Mouse (Mus musculus) lung, embryonic 16.5 days (tissue): ENCODE results near the gene Rbm20. TPM values are rescaled to one million over a fixed set of nuclear protein-coding genes. Genes with fewer than 3 reads are reported as not detected.
A peak's percentile ranks its signal among the peaks of the same experiment; 100 is the strongest.

Experiments
- ATAC-seq: fragments of 200-750 bp; cut with Nextera tagmentation; 2 replicates; pipeline ENCODE4 v1.8.0; 2017; ENCODE audit warnings: low read depth, mild to moderate bottlenecking, moderate library complexity
- H3K27ac ChIP-seq: fragments of 300-500 bp; sonication (generic); 2 replicates; pipeline ENCODE4 v1.5.1; 2014; ENCODE audit warnings: mild to moderate bottlenecking, control low read depth, low read length
- H3K27me3 ChIP-seq: fragments of 300-500 bp; sonication (generic); 2 replicates; pipeline ENCODE4 v1.6.1; 2014; ENCODE audit warnings: low read depth, low read length, mixed read lengths; ENCODE audit not compliant: control insufficient read depth, insufficient read depth
- H3K36me3 ChIP-seq: fragments of 300-500 bp; sonication (generic); 2 replicates; pipeline ENCODE4 v1.6.1; 2014; ENCODE audit warnings: low read length; ENCODE audit not compliant: control insufficient read depth, insufficient read depth
- H3K4me1 ChIP-seq: fragments of 300-500 bp; sonication (generic); replicated peaks from 2 replicates; pipeline ENCODE4 v1.6.1; 2014; ENCODE audit warnings: low read length, mixed read lengths; ENCODE audit not compliant: control insufficient read depth, insufficient read depth
- H3K4me2 ChIP-seq: fragments of 300-500 bp; sonication (generic); 2 replicates; pipeline ENCODE4 v1.6.1; 2014; ENCODE audit warnings: low read depth, low read length, control low read depth
- H3K4me3 ChIP-seq: fragments of 300-500 bp; sonication (generic); 2 replicates; pipeline ENCODE4 v1.5.1; 2014; ENCODE audit warnings: mild to moderate bottlenecking, low read length, control low read depth
- H3K9ac ChIP-seq: fragments of 300-500 bp; sonication (generic); 2 replicates; pipeline ENCODE4 v1.6.1; 2014; ENCODE audit warnings: low read length, control low read depth
- H3K9me3 ChIP-seq: fragments of 300-500 bp; sonication (generic); 2 replicates; pipeline ENCODE4 v1.6.1; 2016; ENCODE audit warnings: low read length; ENCODE audit not compliant: control insufficient read depth
- WGBS: fragments of 180-500 bp; shearing (Covaris S2); extraction: QIAGEN DNeasy Blood & Tissue Kit; methylation state at CpG from one replicate; pipeline ENCODE4 v1.1.7; 2014; 5-methylcytosine and 5-hydroxymethylcytosine counted together
- polyA plus RNA-seq: library from polyadenylated mRNA; unstranded; fragments of >200 nt; fragmentation: Nextera tagmentation; extraction: Ambion mirVana; gene quantifications from 2 replicates; pipeline ENCODE4 v1.2.1, GENCODE M21; 2015

Gene Rbm20
- polyA plus RNA-seq, 1 experiment from 2014 or later = 1.5 TPM

DNA sequence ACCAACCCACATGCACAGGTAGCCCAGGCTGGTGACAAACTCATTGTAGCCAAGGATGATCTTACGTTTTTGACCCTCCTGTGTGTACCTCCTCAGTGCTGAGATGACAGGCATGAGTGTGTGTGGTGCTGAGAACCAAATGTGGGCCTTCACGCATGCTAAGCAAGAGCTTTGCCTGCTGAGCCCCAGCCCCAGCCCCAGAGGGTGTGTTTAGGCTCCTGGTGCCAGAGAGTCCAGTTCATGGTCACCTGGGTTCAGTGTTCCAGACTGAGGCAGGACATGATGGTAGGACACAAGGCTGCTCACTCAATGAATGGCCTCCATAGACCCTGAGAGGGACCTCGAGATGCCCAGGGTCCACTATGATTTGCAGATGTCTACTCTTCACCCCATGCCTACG, 11.7 kb upstream of the Rbm20 start:
- WGBS = 83% methylated on average over 4 of the region's 4 CpGs
- Histone ChIP-seq H3K36me3 (no peaks in the 10 kb centered on the region), H3K4me3 (no peak overlapping the region), H3K27me3 (peaks cover 15% of the 10 kb centered on the region), H3K9ac (no peak overlapping the region), H3K4me1 (no peaks in the 10 kb centered on the region; the same call in 1 of the 2 replicates), H3K9me3 (no peaks in the 10 kb centered on the region), H3K4me2 (no peak overlapping the region), H3K27ac (no peak overlapping the region)
- no peak for ATAC-seq

DNA sequence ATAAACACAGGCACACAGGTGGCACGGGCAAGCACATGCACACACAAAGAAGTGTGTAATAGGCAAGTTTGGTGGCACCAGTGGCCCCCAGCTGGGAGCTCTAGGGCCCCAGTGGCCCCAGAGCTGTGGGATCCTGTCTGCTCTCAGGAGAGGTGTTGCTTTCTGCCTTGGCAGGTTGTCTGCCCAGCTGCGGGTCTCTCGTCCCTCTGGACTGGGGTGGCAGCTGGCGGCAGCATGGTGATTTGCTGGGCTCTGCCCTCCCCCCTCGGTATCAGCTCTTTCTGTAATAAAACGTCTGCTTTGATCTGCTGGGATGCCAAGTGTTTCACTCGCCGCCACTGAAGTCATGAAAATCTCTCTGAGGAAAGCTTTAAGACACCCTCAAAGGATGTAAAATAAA, 10.4 kb upstream of the Rbm20 start:
- 21% methylated on average over 8 of the region's 8 CpGs for WGBS
- H3K27ac ChIP-seq = no peak overlapping the region
- no peaks in the 10 kb centered on the region; the same call in 1 of the 2 replicates for H3K4me1 ChIP-seq
- H3K27me3 ChIP-seq = peaks cover 26% of the 10 kb centered on the region
- no peak overlapping the region for H3K4me2 ChIP-seq
- ATAC-seq = no peak
- no peak overlapping the region for H3K4me3 ChIP-seq
- no peak overlapping the region for H3K9ac ChIP-seq
- no peaks in the 10 kb centered on the region for H3K36me3 ChIP-seq
- H3K9me3 ChIP-seq = no peaks in the 10 kb centered on the region

DNA sequence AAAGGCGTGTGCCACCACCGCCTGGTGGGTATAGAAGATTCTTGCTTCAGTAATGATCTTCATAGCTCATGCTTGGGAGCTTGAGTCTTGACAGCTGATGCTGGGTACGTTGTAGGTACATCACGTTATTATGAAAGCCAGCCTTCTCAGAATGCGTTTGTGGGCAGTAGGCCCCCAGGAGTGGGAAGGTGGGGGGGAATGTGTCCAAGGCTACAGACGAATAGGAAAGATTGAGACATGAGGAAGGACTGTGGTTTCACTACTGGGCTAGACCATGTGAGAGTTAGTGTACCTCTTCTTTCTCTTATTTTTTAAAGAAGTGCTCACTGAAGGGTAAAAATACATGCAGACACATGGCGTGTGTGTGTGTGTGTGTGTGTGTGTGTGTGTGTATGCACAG, 8.3 kb upstream of the Rbm20 start:
- H3K9me3 ChIP-seq = no peaks in the 10 kb centered on the region
- H3K4me1 ChIP-seq = no peaks in the 10 kb centered on the region
- H3K27ac ChIP-seq = no peak overlapping the region
- peaks cover 33% of the 10 kb centered on the region for H3K27me3 ChIP-seq
- no peak overlapping the region for H3K4me2 ChIP-seq
- 83% methylated on average over 7 of the region's 7 CpGs for WGBS
- no peak overlapping the region for H3K4me3 ChIP-seq
- no peak overlapping the region for H3K9ac ChIP-seq
- no peaks in the 10 kb centered on the region for H3K36me3 ChIP-seq
- no peak for ATAC-seq

DNA sequence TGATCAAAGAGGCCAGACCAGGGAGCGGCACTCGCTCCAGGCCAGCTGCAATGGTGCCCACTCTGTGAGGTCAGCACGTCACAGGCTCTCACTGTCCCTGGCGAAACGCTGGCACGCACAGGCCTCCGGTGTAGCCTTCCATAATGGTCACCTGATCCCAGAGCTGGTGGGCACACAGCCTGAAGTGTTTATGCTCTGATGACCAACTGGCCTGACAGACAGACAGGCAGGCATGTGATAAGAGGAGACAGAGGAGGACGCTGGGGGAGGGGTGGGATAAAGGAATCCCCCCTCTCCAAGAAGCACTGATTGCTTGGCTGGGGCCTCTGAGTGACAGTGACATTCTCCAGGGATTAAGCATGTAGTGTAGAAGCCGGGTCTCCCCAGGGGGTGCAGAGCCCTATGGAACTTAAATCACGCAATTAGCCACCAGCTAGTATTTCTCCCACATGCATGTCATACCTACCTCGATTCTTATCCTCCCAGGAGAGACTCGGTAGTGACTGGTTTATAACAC, 6.4 kb upstream of the Rbm20 start:
- H3K4me2 ChIP-seq = no peak overlapping the region
- no peaks in the 10 kb centered on the region for H3K9me3 ChIP-seq
- no peak overlapping the region for H3K4me3 ChIP-seq
- ATAC-seq = no peak
- no peak overlapping the region for H3K9ac ChIP-seq
- peaks cover 51% of the 10 kb centered on the region for H3K27me3 ChIP-seq
- H3K27ac ChIP-seq = no peak overlapping the region
- H3K4me1 ChIP-seq = no peaks in the 10 kb centered on the region
- H3K36me3 ChIP-seq = no peaks in the 10 kb centered on the region
- WGBS = 26% methylated on average over 12 of the region's 12 CpGs

DNA sequence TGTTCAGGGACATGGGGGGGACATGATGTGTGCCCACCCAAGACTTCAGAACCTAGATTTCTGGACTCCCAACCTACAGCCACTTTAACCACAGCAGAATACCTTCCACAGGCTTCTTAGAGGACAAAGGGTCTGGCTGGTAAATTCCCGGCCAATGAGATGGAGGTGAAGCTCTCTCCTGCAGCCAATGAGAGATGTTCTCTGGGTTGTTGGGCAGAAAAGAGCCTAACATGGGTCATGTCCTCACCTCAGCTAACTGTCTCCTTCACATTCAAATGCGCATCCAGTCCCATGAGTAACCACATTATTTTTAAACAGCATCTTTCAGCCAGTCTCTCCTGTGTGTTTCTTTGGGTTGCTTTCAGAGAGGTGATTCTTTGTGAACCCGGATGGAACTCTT, 5.7 kb upstream of the Rbm20 start:
- Histone ChIP-seq H3K27me3 (peaks cover 58% of the 10 kb centered on the region), H3K9ac (no peak overlapping the region), H3K27ac (no peak overlapping the region), H3K36me3 (no peaks in the 10 kb centered on the region), H3K4me1 (peaks cover 5% of the 10 kb centered on the region), H3K4me2 (no peak overlapping the region), H3K4me3 (no peak overlapping the region), H3K9me3 (no peaks in the 10 kb centered on the region)
- ATAC-seq = no peak
- WGBS = 61% methylated on average over 3 of the region's 3 CpGs

DNA sequence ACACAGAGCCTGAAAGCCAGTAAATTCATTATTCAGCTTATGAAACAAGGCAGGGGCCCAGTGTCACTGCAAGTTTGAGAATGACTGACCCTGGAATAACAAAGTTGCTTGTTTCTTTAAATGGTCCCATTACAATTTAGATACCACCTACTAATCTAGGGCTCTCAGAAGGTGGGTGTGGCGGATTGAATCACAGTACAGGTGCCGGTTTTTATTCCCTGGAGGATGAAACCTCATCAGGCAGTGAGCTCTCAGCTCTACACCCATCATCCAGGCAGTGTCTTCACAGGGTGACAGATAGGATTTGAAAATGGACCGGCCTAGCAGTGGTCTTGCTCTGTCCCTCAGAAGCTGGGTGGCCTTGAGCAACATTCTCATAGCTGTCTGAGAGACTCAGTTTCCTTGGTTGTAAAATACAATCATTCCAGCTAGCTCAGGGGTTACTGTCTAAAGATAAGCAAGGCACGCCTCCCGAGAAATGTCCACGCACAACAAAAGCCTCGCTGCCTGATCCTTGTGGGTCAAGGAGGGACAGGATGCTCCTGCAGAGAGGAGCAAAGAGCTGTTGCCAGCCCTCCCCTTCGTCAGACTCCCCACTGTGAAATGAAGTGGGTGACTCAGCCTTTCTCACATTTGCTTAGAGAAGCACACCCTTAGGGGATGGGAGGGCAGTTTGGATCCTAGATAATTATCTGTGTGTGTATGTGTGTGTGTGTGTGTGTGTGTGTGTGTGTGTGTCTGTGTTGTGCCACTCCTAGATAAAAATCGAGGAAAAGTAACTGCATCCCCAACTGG, 2.8 kb upstream of the Rbm20 start:
- no peaks in the 10 kb centered on the region for H3K36me3 ChIP-seq
- WGBS = 32% methylated on average over 9 of the region's 9 CpGs
- no peak overlapping the region for H3K9ac ChIP-seq
- no peaks in the 10 kb centered on the region for H3K9me3 ChIP-seq
- H3K4me2 ChIP-seq = no peak overlapping the region
- peaks cover 80% of the 10 kb centered on the region for H3K27me3 ChIP-seq
- peaks cover 15% of the 10 kb centered on the region for H3K4me1 ChIP-seq
- H3K4me3 ChIP-seq = no peak overlapping the region
- ATAC-seq = no peak
- no peak overlapping the region for H3K27ac ChIP-seq

DNA sequence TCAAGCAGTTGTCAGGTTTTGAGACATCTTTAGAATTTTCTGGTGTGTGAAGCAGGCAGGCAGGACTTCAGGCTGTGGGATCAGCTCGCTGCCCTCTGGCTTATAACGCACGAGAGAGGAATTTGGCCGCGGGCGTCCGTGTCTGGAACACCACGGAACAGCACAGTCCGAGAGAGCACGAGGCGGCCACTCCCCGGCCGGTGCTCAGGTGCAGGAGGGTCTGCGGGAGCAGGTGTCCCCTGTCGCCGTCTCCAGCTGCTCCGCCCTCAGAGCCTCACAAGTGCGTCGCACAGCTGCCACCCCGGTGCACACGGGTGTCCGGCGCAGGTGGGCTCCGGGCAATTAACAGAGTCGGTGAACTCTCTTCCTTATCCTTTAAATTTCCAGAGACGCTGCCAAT, 878 bp upstream of the Rbm20 start:
- H3K4me2 ChIP-seq = peak overlapping the region; percentile 98

DNA sequence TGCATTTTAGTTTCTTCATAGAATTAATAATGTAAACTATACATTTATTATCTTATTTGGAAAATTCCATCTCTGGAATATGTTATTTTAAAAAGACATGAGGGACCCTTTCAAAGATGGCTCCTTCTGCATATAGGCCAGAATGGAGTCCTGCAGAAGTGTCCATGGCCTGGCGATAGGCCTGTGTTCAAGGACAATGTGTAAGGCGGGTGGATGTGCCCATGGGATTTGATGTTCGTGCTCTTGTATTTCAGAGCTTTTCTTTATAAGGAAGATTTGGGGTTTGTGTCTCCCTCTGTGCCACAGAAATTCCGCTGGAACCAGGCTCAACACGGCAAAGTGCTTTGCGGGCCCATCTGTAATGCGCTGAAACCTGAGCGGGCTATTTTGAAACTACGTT, 2.1 kb downstream of the Rbm20 start:
- Histone ChIP-seq H3K4me2 (no peak overlapping the region), H3K9ac (no peak overlapping the region), H3K4me1 (peaks cover 21% of the 10 kb centered on the region), H3K27ac (no peak overlapping the region), H3K36me3 (no peaks in the 10 kb centered on the region), H3K4me3 (no peak overlapping the region), H3K9me3 (no peaks in the 10 kb centered on the region), H3K27me3 (peaks cover 88% of the 10 kb centered on the region)
- 91% methylated on average over 9 of the region's 9 CpGs for WGBS
- ATAC-seq = no peak

More for the DNA sequence above, 878 bp upstream of the Rbm20 start:
- 0 out of 2 replicates have a peak, but pooled peaks have one; percentile 39 for ATAC-seq
- H3K36me3 ChIP-seq = no peaks in the 10 kb centered on the region
- 3% methylated on average over 26 of the region's 26 CpGs for WGBS
- H3K27ac ChIP-seq = no peak overlapping the region
- H3K9ac ChIP-seq = no peak overlapping the region
- H3K4me3 ChIP-seq = peak overlapping the region; percentile 62
- peaks cover 19% of the 10 kb centered on the region for H3K4me1 ChIP-seq
- peaks cover 74% of the 10 kb centered on the region for H3K27me3 ChIP-seq
- no peaks in the 10 kb centered on the region for H3K9me3 ChIP-seq

DNA sequence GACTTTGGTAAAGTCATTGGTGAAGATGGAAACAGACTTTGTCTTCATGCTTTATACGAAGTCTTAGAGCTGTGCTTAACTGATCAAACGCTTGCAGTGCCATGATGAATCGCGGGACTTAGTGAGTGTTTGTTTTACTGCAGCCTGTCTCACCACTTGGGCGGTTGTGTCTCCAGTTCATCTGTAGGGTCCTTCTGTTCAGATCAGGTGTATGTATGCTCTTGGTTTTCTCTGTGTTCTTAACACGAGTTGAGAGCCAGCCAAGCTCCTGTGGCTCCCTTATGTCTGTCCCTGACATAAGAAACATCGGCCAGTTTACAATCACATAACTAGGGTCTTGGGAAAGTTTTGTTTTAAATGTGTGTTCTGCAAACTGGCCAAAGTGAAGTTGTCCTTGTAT, 2.9 kb downstream of the Rbm20 start:
- peaks cover 86% of the 10 kb centered on the region for H3K27me3 ChIP-seq
- no peaks in the 10 kb centered on the region for H3K36me3 ChIP-seq
- no peak overlapping the region for H3K27ac ChIP-seq
- WGBS = 49% methylated on average over 7 of the region's 7 CpGs
- H3K4me2 ChIP-seq = no peak overlapping the region
- H3K4me3 ChIP-seq = no peak overlapping the region
- no peaks in the 10 kb centered on the region for H3K9me3 ChIP-seq
- no peak overlapping the region for H3K9ac ChIP-seq
- peaks cover 21% of the 10 kb centered on the region for H3K4me1 ChIP-seq
- no peak for ATAC-seq
